Mouse (Mus musculus) layer of hippocampus, postnatal 25 days (tissue): ENCODE data around the gene Adarb1. TPM values are rescaled to one million over a fixed set of nuclear protein-coding genes. Genes with fewer than 3 reads are reported as not detected.

ENCODE experiments used
- DNase-seq, 2 experiments: peaks; one replicate each; pipeline ENCODE4 v3.0.0; 2022; ENCODE audit warnings: mixed read lengths in 2 of 2, low spot score in 1 of 2; ENCODE audit errors: extremely low spot score in 1 of 2
- total RNA-seq, 2 experiments: library from RNA; stranded (reverse); gene quantifications; 2 replicates each; pipeline ENCODE4 v1.2.3; 2021

Adarb1 gene
- 100 to 1,000 TPM; 103 to 104 TPM for total RNA-seq

DNA sequence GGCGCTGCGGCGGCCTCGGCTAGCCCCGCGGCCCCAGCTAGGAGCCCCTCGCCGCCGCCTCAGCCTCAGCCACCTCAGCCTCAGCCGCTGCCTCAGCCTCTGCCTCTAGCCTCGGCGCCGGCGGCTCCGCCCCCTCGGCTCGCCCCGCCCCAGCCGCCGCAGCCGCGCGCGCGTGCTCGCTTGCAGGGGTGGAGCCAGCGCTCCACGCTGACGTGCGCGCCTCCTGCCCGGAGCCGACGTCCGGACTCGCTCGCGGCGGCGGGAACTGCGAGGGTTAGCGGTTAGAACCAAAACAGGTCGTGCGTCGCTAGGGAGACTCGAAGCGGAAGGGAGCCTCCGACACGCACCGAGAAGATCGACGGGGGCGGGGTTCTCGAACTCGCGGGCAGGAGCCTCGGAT, at the start of gene Adarb1:
TSS of gene Adarb1 (minus strand) at position 133 of the 400 bp plus-strand sequence.
- DNase-seq: peak; percentile 75 to 83

- no peak for DNase-seq
Observed at GRCm38 (mm10) chr10:77467407-77467806, 49.3 kb upstream of the Adarb1 start.

- no peak for DNase-seq
Observed at GRCm38 (mm10) chr10:77465902-77466301, 47.8 kb upstream of the Adarb1 start.

DNA sequence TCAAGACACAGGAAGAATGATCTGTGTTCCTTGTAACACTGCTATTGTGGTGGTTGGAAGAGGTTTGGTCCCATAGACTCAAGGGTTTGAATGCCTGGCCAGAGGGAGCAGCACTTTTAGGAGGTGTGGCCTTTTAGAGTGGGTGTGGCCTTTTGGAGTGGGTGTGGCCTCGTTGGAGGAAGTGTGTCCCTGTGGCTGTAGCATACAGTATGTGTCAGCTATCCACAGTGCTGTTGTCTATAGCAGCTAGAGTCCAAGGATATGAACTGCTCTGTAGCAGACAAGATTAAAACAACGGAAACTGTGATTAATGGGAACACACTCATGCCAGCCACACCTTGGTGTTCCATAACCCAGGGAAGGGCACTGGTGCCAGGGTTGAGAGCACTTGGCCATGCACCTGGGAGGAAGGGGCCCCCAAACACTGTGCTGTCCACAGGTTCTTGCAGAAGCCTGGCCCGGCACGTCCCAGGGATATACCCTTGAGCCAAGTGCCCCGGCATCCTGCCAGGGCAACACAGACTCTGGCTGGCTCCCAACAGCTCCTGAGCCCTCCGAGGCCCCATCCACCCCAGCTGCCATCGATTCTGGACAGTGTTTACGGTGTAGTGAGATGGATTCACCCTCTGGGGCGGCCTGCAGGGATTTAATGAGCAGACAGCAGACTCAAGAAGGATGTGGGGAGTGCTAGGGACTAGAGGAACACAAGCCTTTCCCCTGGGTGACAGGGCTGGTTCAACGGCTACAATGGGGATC, 46.3 kb upstream of the Adarb1 start:
- no peak for DNase-seq

GRCm38 (mm10) chr10:77461161-77461560, 43.1 kb upstream of the Adarb1 start:
- DNase-seq: no peak

DNA sequence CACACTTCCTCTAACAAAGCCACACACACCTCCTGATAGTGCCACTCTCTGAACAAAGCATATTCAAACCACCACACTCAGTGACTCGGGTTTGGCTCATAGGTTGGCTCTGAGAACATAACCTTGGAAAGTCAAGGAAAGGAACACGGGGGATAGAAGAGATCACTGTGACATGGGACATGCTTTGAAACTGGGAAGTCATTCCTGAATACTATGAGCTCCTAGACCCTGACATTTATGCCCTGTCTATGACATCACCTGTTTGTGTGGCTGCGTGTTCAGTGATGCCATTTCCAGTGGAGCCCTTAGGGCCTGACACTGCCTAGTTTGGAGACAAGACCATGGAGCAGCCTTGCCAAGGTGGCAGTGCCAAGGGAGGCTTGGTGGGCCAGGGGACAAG, 39.6 kb upstream of the Adarb1 start:
- no peak for DNase-seq

GRCm38 (mm10) chr10:77456507-77456906, 38.4 kb upstream of the Adarb1 start:
- no peak for DNase-seq

DNA sequence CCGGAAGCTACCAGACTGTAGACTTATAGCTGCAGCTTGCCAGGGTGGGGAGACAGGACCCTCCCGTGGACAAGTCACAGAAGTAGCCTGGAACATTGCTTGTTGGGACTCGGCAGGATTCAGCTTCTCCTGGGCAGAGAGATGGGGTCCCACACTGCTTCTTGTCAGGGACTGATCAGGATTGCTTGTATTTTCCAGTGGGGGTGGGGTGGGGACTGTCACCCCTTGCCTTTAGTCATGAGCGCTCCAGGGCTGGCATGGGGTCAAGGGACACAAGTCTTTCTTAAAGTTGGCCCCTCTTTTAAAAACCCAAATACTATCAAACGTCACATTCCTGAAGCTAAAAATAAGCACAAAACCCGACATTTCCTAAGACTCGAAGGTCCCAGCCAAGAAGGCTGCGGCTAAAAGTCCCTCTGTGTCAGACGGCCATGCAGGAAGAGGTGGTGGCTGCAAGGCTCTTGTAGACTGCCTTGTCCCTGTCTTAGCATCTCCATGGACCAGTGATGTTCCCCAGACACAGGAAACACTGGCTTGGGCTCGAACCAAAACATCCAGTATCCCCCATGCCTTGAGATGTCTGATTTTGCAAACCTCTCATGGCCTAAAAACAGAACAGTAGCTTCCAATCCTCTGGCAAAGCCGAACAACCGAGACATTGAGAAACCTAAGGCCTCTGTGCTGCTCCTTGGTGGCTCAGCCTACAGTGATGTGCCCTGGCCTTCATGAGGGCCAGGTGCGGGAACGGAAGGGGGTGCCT, 37.4 kb upstream of the Adarb1 start:
- DNase-seq: no peak

GRCm38 (mm10) chr10:77454795-77455194, 36.7 kb upstream of the Adarb1 start:
- DNase-seq: no peak

- no peak for DNase-seq
Observed at GRCm38 (mm10) chr10:77451822-77452221, 33.8 kb upstream of the Adarb1 start.

- DNase-seq: no peak
Observed at GRCm38 (mm10) chr10:77450159-77450464, 32.0 kb upstream of the Adarb1 start.

DNA sequence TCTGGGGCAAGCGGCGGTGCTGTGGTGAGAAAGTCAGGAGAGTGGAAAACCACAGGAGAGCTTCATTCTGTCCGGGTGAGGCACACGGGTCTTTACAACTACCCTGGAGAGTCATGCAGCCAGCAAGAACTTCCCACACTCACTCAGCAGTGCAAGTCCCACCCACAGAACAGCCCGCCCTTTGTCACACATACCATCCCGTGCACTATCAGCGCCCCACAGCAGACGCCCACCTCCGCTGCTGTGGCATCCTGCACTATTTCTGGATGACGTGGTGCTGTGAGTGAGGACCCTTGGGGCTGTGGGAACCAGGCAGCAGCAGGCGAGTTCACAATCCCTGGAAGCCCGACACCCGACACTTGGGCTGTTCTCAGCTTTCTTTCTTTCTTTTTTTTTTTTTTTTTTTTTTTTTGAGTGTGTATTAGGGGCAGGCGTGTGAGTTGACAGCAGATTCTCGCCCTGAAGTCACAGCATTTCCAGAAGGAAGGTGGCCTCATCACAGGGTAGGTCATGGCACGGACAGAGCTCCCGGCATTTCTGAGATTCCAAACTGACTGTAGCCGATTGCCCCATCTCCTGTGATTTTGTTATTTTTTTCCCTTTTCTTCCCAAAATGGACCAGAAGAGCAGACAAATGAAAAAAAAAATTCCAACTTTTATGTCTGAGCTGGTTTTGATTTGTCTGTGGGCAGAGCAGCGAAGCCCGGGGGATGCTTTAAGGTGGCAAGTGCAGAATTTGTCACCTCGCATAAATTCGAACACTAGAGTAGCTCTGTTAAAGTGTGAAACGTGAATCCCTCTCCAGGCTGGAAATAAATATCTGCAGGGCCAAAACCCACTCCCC, 31.5 kb upstream of the Adarb1 start:
- DNase-seq: no peak

DNA sequence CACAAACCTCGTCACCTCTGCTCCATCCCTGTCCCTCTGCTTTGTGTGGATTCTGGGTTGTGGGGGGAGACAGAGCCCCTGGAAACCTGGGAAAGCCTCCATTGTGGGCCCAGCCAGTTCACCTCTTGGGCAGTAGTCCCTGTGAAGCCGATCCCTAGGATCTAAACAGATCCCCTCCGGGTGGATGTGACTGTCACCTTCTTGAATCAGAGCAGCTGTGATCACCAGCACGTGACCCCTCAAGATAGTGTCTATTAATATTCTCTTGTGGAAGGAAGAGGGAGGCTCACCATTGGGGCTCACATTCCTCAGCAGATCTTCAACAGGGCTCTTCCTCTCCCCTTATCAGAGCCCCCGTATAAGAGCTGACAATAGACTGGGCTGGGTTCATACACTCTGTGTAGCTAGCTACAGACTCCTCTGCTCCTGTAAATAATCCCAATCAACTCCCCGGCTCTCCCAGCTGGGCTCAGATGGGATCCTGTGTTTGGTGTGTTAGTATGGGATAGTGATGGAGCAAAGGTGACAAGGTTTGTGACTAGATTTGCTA, 30.7 kb upstream of the Adarb1 start:
- no peak for DNase-seq

GRCm38 (mm10) chr10:77448209-77448608, 30.1 kb upstream of the Adarb1 start:
- no peak for DNase-seq

DNA sequence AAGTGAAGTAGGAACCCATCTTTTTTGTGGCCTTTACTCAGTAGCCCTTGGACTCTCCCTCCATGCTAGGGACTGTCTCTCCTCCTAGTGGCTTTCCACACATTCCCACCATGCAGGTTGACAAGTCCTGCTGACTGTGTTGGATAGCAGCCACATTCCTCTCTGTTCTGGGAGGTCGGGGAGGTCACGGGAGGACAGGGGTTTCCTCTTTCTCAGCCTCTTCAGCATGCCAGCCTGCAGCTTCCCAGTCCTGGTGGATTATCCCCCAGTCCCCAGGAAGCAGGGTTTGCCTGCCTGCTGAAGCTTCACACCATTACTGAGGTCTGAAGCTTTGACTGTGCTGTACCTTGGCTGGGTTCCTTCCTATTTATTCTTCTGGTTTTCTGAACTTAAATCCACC, 29.7 kb upstream of the Adarb1 start:
- DNase-seq: no peak

GRCm38 (mm10) chr10:77442250-77442649, 24.2 kb upstream of the Adarb1 start:
- no peak for DNase-seq

DNA sequence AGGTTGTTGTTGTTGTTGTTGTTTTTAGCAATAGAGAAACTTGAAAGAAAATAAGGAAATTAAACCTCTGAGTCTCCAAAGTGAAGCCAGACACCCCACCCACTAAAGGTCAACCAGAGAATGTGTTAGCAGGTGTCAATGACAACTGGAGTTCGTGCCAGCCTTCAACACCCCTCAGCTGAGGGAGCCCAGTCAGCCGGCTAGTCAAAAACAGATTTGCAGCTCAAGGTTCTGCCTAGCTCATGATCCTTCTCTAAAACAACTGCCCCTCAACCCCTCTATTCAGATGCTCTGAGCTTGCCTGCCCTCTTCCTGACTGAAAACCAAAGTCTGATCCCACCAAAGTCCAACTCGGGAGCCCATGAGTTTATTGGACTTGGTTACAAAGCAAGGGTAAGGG, 23.7 kb upstream of the Adarb1 start:
- no peak for DNase-seq

GRCm38 (mm10) chr10:77440841-77441755, 23.0 kb upstream of the Adarb1 start:
- no peak for DNase-seq

DNA sequence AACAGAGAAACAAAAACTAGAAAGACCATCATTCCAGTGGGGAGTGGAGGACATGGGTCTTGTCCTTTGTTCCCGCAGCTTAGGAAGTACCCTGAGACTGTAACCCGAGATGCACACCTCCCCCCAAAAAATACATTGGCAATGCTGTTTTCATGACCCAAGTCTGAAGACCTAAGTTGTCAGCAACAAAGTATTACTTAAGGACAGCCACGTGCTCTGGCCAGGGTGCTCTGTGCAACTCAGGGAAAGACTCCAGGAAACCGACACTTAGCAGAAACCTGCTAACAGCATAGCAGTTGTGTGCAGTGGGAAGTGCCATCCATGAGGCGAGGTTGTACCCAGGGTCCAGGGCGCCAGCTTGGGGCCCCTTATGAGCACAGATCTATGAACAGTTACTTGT, 22.2 kb upstream of the Adarb1 start:
- DNase-seq: no peak

- no peak for DNase-seq
Observed at GRCm38 (mm10) chr10:77439026-77439425, 21.0 kb upstream of the Adarb1 start.
